Mouse (Mus musculus) olfactory bulb, adult 2 months (tissue): ENCODE results near the gene Xcl1.

ENCODE experiments used
- CTCF ChIP-seq: fragments of 200-500 bp; IDR thresholded peaks from 2 replicates; pipeline ENCODE4 v1.5.1; 2012; ENCODE audit warnings: low read depth, mild to moderate bottlenecking, low read length, moderate library complexity; ENCODE audit not compliant: insufficient read depth
- POLR2A ChIP-seq: fragments of 200-500 bp; IDR thresholded peaks from 2 replicates; pipeline ENCODE4 v1.6.1; 2012; ENCODE audit warnings: mild to moderate bottlenecking, low read depth, low read length, moderate library complexity; ENCODE audit not compliant: insufficient read depth

DNA sequence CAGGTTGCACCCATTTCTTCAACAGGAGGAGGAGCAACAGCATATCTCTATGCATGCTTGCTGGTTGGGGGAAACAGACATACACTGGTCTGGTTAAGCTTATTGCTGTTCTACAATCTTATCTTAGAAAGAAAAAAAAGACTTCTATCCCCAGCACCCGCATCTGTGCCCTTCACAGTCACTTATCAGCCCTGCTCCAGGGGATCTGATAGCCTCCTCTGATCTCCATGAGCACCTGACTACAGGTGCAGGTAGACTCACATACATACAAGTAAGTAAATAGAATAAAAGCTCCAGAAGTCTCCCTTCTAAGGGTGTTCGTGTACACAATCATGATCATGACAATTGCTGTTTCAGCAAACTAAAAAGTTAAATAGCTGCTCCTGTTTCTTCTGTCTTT is 733 bp upstream of the Xcl1 start:
- no peak for TF ChIP-seq CTCF
- TF ChIP-seq POLR2A = no peak
